Mouse (Mus musculus): ENCODE measurements around the gene Rps12-ps3. TPM values are rescaled to one million over a fixed set of nuclear protein-coding genes. Genes with fewer than 3 reads are reported as not detected.

Gene Rps12-ps3
- polyA plus RNA-seq (2012; rRNA removed) (222 and 266 TPM in 2 replicates), polyA plus RNA-seq (2014; fragmentation: Nextera tagmentation; extraction: Ambion mirVana) (17.6 and 54.2 TPM in 2 replicates)

- no peaks in the 10 kb centered on the region for H3K4me1 ChIP-seq (ENCODE audit: control insufficient read depth, insufficient read depth, low read length)
- no peaks in the 10 kb centered on the region for H3K27me3 ChIP-seq (ENCODE audit: control insufficient read depth, insufficient read depth, low read length)
- WGBS: 97% methylated on average over 7 of the region's 14 CpGs
- no peak within 1 kb of the TSS for H3K4me2 ChIP-seq (replicated peaks; ENCODE audit: low read depth, low read length, severe bottlenecking)
- no peak within 1 kb of the TSS for H3K27ac ChIP-seq (replicated peaks; ENCODE audit: low read depth, low read length)
- TF ChIP-seq POLR2A (IDR thresholded peaks at IDR 0.05; ENCODE audit: borderline replicate concordance, extremely low read depth, insufficient read depth, insufficient read length): no peak
- ATAC-seq (ENCODE audit: low FRiP score, low read depth) (no peak), DNase-seq (ENCODE audit: low spot score) (no peak)
- H3K4me3 ChIP-seq (replicated peaks; ENCODE audit: low read length): no peak within 1 kb of the TSS
- H3K9ac ChIP-seq (ENCODE audit: low read depth, low read length, severe bottlenecking): no peak within 1 kb of the TSS
- H3K36me3 ChIP-seq (ENCODE audit: control insufficient read depth, insufficient read depth, low read length): peaks cover 10% of the 10 kb centered on the region; the same call in 1 of the 2 replicates
- no peaks in the 10 kb centered on the region for H3K9me3 ChIP-seq (ENCODE audit: control insufficient read depth, low read length)
Measured at GRCm38 (mm10) chr19:59321990-59322389, at the start of gene Rps12-ps3. Gene Rps12-ps3, plus strand, starts transcription at chr19:59322290.

GRCm38 (mm10) chr19:59273190-59273589 lies 48.9 kb upstream of the Rps12-ps3 start:
- Histone ChIP-seq H3K36me3 (ENCODE audit: control insufficient read depth, insufficient read depth, low read length) (no peaks in the 10 kb centered on the region), H3K9me3 (ENCODE audit: control insufficient read depth, low read length) (no peaks in the 10 kb centered on the region), H3K4me1 (ENCODE audit: control insufficient read depth, insufficient read depth, low read length) (no peaks in the 10 kb centered on the region), H3K4me2 (replicated peaks; ENCODE audit: low read depth, low read length, severe bottlenecking) (no peak overlapping the region), H3K27me3 (ENCODE audit: control insufficient read depth, insufficient read depth, low read length) (no peaks in the 10 kb centered on the region), H3K4me3 (replicated peaks; ENCODE audit: low read length) (no peak overlapping the region), H3K9ac (ENCODE audit: low read depth, low read length, severe bottlenecking) (no peak overlapping the region), H3K27ac (replicated peaks; ENCODE audit: low read depth, low read length) (no peak overlapping the region)
- TF ChIP-seq POLR2A (IDR thresholded peaks at IDR 0.05; ENCODE audit: borderline replicate concordance, extremely low read depth, insufficient read depth, insufficient read length): no peak
- DNase-seq (ENCODE audit: low spot score): no peak
- 88% methylated on average over 7 of the region's 7 CpGs for WGBS
- ATAC-seq (ENCODE audit: low FRiP score, low read depth): no peak

GRCm38 (mm10) chr19:59276354-59276753 lies 45.7 kb upstream of the Rps12-ps3 start:
- Histone ChIP-seq H3K9ac (ENCODE audit: low read depth, low read length, severe bottlenecking) (no peak overlapping the region), H3K4me2 (replicated peaks; ENCODE audit: low read depth, low read length, severe bottlenecking) (no peak overlapping the region), H3K36me3 (ENCODE audit: control insufficient read depth, insufficient read depth, low read length) (no peaks in the 10 kb centered on the region), H3K4me3 (replicated peaks; ENCODE audit: low read length) (no peak overlapping the region), H3K27me3 (ENCODE audit: control insufficient read depth, insufficient read depth, low read length) (no peaks in the 10 kb centered on the region), H3K4me1 (ENCODE audit: control insufficient read depth, insufficient read depth, low read length) (no peaks in the 10 kb centered on the region), H3K9me3 (ENCODE audit: control insufficient read depth, low read length) (no peaks in the 10 kb centered on the region), H3K27ac (replicated peaks; ENCODE audit: low read depth, low read length) (no peak overlapping the region)
- TF ChIP-seq POLR2A (IDR thresholded peaks at IDR 0.05; ENCODE audit: borderline replicate concordance, extremely low read depth, insufficient read depth, insufficient read length): no peak
- DNase-seq (ENCODE audit: low spot score) (no peak), ATAC-seq (ENCODE audit: low FRiP score, low read depth) (no peak)
- 75% methylated on average over 7 of the region's 7 CpGs for WGBS

- ATAC-seq (ENCODE audit: low FRiP score, low read depth) (no peak), DNase-seq (ENCODE audit: low spot score) (no peak)
- H3K4me2 ChIP-seq (replicated peaks; ENCODE audit: low read depth, low read length, severe bottlenecking): no peak overlapping the region
- H3K9ac ChIP-seq (ENCODE audit: low read depth, low read length, severe bottlenecking): no peak overlapping the region
- no peaks in the 10 kb centered on the region for H3K9me3 ChIP-seq (ENCODE audit: control insufficient read depth, low read length)
- H3K36me3 ChIP-seq (ENCODE audit: control insufficient read depth, insufficient read depth, low read length): no peaks in the 10 kb centered on the region
- 0 out of 2 replicates have a peak overlapping the region, but pooled peaks have one; percentile 19 for H3K27ac ChIP-seq (replicated peaks; ENCODE audit: low read depth, low read length)
- no peaks in the 10 kb centered on the region for H3K27me3 ChIP-seq (ENCODE audit: control insufficient read depth, insufficient read depth, low read length)
- TF ChIP-seq POLR2A (IDR thresholded peaks at IDR 0.05; ENCODE audit: borderline replicate concordance, extremely low read depth, insufficient read depth, insufficient read length): no peak
- no peaks in the 10 kb centered on the region for H3K4me1 ChIP-seq (ENCODE audit: control insufficient read depth, insufficient read depth, low read length)
- H3K4me3 ChIP-seq (replicated peaks; ENCODE audit: low read length): no peak overlapping the region
Measured at GRCm38 (mm10) chr19:59280841-59281240, 41.2 kb upstream of the Rps12-ps3 start.

- H3K9ac ChIP-seq (ENCODE audit: low read depth, low read length, severe bottlenecking): no peak overlapping the region
- H3K4me2 ChIP-seq (replicated peaks; ENCODE audit: low read depth, low read length, severe bottlenecking): no peak overlapping the region
- H3K36me3 ChIP-seq (ENCODE audit: control insufficient read depth, insufficient read depth, low read length): no peaks in the 10 kb centered on the region
- H3K4me3 ChIP-seq (replicated peaks; ENCODE audit: low read length): no peak overlapping the region
- 86% methylated on average over 3 of the region's 3 CpGs for WGBS
- ATAC-seq (ENCODE audit: low FRiP score, low read depth) (no peak), DNase-seq (ENCODE audit: low spot score) (no peak)
- H3K27ac ChIP-seq (replicated peaks; ENCODE audit: low read depth, low read length): no peak overlapping the region
- H3K9me3 ChIP-seq (ENCODE audit: control insufficient read depth, low read length): no peaks in the 10 kb centered on the region
- H3K27me3 ChIP-seq (ENCODE audit: control insufficient read depth, insufficient read depth, low read length): no peaks in the 10 kb centered on the region
- H3K4me1 ChIP-seq (ENCODE audit: control insufficient read depth, insufficient read depth, low read length): no peaks in the 10 kb centered on the region
- no peak for TF ChIP-seq POLR2A (IDR thresholded peaks at IDR 0.05; ENCODE audit: borderline replicate concordance, extremely low read depth, insufficient read depth, insufficient read length)
Measured at GRCm38 (mm10) chr19:59282001-59282400, 40.1 kb upstream of the Rps12-ps3 start.

GRCm38 (mm10) chr19:59289042-59289441 lies 33.0 kb upstream of the Rps12-ps3 start:
- ATAC-seq (ENCODE audit: low FRiP score, low read depth) (no peak), DNase-seq (ENCODE audit: low spot score) (no peak)
- H3K27me3 ChIP-seq (ENCODE audit: control insufficient read depth, insufficient read depth, low read length): no peaks in the 10 kb centered on the region
- no peak overlapping the region for H3K9ac ChIP-seq (ENCODE audit: low read depth, low read length, severe bottlenecking)
- TF ChIP-seq POLR2A (IDR thresholded peaks at IDR 0.05; ENCODE audit: borderline replicate concordance, extremely low read depth, insufficient read depth, insufficient read length): no peak
- no peak overlapping the region for H3K27ac ChIP-seq (replicated peaks; ENCODE audit: low read depth, low read length)
- no peak overlapping the region for H3K4me2 ChIP-seq (replicated peaks; ENCODE audit: low read depth, low read length, severe bottlenecking)
- H3K36me3 ChIP-seq (ENCODE audit: control insufficient read depth, insufficient read depth, low read length): no peaks in the 10 kb centered on the region
- no peaks in the 10 kb centered on the region for H3K9me3 ChIP-seq (ENCODE audit: control insufficient read depth, low read length)
- H3K4me3 ChIP-seq (replicated peaks; ENCODE audit: low read length): no peak overlapping the region
- no peaks in the 10 kb centered on the region for H3K4me1 ChIP-seq (ENCODE audit: control insufficient read depth, insufficient read depth, low read length)

Data from limb, embryonic 14.5 days (tissue).